Mouse (Mus musculus) CD8-positive naive resting alpha-beta T cell, adult 2 months (primary cell): Measurements from ENCODE around the gene Cpvl.

ENCODE experiments used
- DNase-seq, 2 experiments: peaks; one replicate each; pipeline ENCODE4 v3.0.0; 2022; ENCODE audit warnings: low read depth in 2 of 2, low spot score in 2 of 2

Cpvl gene

DNA sequence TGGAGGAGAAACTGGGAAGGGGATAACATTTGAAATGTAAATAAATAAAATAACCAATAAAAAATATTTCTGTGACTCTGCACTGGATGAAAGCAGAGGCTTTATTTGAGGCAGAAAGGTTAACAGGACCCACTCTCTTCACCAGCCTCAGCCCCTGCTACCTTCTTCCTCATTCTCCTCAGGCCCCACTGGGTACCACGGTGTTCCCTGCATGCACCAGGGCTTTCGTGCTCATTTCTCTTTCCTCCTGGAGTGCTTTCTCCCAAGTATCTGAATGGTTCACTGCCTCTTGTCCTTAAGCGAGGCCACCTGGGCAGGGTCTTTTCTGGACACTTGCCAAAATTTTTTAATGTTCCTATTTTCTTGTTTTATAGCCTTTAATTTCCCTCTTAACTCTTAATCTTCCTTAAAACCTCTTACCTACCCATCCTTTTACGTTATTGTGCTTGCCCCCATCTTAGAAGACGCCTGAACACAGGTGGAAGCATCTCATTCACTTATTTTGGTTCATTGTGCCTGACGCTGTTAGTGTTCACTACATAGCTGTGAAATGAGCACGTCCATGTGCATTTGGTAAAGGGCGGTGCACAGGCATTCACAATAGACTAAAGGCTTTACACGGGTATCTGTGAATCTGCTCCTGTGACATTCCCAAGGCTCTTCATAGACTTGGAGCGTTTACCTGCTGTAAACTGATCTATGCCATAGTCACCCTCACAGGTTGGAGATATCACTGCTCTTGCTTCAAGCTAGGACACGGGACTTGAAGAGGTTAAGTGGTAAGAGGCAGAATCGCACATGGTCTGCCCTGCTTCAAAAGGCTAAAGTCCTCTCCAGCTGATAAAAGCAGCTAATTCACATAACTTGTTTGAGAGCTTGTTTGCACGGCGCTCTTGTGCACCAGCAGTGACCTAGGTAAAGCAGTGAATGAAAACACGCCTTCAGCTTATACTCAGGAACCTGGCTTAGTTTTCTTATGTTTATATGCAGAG is 41.0 kb downstream of the Cpvl start:
- DNase-seq = no peak

DNA sequence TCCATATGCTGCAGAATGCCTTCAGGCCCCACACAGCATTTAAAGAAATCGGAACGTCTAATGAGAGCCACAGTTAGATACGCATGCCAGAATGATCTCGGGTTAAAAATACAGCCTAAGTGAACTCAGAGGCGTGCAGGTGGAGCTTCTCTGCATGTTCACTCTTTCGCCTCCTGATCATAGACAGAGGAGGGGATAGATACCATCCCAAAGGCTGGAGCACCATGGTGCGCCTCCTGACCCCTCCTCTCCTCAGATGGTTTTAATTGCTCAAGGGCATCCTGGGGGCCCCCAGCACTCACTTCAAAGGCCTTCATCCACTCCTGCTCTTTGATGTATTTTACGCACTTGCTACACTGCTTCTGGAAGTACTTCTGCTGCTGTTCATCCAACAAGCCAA is 46.9 kb downstream of the Cpvl start:
- no peak for DNase-seq

DNA sequence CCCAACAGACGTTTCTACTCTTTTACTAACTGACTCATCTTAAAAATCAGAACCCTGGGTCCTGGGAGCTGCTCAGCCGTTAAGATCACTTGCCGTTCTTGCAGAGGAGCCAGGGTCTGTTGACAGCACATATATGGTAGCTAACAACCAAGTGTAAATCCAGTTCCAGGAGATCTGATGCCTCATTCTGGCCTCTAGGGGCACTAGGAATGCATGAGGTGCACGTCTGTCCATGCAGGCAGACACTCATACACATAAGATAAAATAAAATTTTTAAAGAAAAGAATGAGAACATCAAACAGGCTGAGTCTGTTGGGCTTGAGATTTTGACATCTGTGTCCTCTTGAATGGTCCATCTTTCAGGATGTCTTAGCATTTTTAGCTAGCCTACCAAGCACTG is 48.6 kb downstream of the Cpvl start:
- DNase-seq = no peak

DNA sequence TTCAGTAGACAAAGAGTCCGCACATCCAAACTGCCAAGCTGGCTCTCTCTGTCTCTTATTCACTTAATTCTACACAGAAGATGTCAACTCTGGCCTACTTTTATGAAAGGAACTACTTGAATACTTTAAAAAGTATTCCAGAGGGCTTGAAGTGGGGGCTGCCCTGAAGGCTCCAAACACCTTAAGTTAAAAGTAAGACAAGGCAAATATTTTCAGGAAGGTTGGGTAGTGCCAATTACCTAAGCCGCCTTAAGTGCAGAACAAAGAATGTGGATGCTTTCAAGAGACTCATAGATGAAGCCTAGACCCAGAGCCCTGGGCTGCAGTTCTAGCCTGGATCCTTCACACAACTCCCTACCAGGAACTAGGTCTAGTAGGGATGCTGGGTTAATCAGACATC is 52.3 kb downstream of the Cpvl start:
- DNase-seq = no peak

DNA sequence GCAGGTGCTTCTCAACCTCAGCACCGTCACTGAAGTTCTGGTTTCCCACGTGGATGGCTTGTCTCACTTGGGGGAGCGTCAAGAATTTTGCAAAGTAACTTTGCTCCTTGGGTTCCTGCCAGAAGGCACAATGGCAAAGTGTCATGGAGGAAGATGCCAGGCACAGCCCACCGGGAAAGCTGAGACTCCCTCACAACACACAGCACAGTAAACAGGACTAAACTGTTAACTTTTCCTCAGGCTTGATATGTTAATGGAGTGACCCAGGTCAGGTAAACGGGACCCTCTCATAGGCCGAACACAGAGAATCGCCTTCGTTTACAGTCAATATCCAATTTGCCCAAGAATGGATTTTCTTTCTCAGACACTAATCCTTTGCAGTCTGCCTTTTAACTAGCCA is 53.3 kb downstream of the Cpvl start:
- DNase-seq = no peak

DNA sequence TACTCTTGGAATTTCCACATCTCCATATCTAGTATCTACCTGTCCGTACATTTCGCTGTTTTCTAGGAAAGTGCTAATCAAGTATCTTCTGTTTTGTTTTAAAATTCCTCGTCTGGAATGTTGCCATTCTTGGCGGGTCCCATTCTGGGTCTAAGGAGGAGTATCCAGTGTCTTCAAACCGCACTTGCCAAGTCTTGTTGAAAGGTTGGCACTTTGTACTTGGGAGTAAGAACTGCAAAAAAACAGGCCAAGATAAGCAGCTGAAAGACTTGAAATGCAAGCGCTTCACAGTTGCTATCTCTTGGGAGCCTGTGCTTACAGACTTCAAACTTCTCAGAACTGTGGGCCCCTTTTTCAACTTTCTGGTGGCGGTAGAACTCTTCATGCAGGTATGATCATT is 58.4 kb downstream of the Cpvl start:
- DNase-seq = no peak

DNA sequence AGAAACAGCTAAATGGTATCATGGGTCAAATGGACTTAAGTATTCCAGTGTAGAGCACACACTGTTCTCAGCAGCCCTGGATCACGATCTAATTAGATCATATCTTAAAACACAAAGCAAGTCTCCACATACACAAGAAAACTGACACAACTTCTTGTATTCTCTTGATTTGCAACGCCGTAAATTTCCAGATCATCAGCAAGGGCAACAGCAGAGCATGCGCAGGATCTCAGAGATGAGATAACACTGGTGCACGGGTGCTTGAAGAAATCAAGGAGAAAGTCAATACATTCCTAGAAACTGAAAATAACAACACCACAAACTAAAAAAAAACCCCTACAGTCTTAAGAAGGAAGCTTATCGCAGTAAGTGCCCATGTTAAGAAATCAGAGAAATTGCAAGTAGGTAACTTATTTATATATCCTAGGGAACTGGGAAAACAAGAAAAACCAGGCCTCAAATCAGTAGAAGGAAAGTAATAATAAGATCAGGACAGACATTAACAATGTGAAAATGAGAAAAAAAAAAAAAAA is 61.4 kb downstream of the Cpvl start:
- DNase-seq = no peak

DNA sequence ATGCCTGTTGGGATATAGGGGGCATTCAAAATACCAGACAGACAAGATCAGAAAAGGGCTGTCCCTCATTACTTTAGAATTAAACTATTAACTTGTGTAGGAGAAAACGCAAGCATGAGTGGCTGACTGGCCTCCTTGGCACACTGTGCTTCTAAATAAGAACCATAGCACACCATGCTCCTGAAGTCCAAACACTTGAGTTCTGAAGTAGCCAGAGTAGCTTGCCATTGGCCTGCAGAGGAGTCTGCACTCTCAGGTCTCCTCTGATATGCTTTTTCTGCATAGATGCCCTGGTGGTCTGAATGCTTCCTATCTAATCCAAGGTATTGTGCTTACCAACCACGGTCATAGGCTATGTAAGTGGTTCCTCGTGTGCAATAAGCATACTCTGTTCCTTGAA is 63.1 kb downstream of the Cpvl start:
- DNase-seq = no peak

DNA sequence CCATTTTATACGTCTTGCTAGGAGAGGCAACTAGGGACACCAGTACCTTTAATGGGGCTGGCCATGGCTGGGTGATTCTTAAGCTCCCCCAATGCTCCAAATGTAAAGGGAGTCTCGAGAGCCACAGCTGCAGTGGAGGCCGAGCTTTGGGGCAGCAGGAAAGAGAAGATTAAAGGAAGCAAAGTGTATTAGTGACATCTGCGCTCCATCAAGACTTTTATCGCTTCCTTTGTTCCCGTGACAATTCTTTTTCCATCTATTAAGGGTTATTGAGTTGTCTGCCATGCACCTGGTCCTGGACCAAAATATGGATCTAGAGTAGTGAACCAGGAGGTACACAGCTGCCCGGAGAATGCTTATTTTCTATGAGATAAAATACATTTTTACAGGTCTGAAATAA is 65.3 kb downstream of the Cpvl start:
- DNase-seq = no peak

DNA sequence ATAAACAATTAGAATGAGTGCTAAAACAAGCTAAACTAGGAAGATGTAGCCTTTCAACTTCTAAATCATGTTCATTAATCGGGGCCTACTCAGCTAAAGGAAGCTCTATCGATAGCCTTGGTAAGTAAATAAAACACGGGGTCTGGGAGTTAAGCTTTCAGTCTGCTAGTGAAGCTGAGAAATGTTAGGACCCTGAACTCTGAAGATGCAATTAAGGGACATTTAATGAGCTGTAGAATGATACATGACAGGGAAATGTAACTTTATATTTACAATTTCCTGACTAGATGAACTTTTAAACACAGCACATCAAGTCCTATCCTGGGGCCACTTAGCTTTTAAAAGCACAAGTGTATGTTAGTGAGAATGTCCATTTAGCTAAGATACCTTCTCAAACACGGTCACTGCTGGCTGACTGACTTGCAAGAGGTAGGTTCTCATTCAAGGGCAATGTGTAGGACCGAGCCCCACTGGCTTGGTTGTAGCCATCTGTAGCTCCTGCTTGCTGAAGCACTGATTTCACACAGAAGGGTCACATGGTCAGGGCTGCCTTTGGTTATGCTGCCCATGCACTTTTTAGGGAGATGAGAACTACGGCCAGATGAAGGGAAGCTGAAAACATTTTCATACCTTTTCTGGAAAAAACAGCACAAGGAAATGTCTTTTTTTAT is 66.2 kb downstream of the Cpvl start:
- no peak for DNase-seq

DNA sequence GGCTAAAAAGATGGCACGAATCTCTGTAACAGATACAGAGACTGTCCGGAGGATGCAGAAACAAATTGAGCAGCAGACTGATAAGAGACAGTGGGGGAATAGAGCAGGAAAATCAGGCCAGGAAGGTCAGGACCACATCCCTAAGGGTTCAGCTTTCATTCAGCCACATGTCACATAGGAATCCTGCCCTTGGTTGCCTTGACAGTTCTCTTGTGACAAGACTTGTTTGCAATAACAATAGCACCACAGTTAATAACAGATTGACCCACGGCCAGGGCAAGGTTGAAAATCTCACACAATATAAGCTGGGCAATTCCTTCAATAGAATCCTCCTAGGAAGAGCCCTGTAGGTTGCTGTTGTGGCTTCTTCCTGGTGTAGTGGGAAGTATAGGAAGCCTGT is 68.5 kb downstream of the Cpvl start:
- no peak for DNase-seq

DNA sequence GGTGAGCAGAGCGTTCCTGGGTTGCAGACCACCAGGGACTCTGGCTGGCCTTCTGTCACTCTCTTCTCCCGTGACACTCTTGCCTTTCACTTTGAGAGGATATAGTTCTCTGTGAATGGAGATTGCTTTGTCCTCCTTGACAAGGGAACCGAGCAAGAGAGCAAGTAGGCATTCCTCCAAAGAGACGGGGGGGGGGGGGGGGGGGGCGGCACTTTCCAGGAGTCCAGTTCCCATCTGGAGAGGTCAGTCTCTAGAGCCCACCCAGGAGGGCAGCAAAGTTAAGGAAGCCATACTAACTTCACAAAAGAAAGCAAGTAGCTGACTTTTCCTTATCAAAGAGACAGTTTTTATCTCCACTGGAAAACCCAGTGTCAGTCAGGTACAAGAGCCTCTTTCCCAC is 69.0 kb downstream of the Cpvl start:
- no peak for DNase-seq

DNA sequence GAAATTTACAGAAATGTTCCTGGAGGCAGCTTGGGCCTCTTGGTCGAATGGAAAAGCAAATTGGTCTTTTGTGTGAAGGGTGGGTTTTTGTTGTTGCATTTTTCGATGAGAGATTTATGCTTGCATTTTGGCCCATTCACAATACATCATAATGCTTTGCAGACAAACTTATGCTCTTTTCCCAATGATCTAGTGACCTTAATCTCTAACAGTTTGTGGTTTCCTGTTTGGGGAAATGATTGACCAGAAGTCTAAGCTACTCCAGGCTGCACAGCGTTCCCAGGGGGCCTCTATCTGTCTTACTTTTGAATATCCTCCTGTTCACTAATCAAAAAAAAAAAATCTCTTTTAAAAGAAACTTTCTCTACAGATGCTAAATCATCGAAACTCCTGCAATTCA is 71.6 kb downstream of the Cpvl start:
- DNase-seq = no peak

DNA sequence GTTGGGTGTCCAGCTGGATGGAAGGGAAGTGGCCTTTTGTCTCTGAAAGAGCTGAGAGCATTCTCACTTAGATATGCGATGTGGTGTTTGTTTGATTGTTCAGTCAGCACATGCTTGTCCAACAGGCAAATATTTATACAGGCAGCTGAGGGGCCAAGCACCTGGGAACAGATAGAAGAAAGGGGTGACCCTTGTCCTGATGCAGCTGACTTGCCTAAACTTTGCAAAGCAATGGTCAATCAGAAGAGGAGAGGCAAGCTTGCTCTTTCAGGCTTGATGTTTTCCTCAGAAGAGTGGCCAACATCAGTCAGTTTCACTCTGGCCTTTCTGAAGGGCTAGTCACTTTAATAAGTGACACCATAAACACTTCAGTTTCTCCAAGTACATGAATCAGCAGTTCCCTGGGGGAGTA is 72.4 kb downstream of the Cpvl start:
- DNase-seq = no peak

DNA sequence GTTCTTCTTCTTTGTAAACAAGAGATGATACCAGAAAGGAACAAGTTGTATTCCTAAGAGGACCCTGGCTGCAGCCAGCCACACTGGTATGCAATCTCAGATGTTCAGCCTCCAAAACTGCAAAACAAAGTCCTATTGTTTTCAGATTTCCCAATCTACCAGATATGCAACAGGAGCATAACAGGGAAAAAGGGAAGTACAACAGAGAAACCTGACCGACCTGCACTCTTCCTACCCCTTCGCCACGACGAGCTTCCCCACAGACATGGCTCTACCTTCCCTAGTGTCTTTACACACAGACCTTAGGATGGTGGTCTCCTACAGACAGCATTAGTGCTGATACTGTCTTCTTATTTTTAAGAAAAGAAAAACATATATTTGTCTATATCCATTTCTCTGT is 72.9 kb downstream of the Cpvl start:
- DNase-seq = no peak

DNA sequence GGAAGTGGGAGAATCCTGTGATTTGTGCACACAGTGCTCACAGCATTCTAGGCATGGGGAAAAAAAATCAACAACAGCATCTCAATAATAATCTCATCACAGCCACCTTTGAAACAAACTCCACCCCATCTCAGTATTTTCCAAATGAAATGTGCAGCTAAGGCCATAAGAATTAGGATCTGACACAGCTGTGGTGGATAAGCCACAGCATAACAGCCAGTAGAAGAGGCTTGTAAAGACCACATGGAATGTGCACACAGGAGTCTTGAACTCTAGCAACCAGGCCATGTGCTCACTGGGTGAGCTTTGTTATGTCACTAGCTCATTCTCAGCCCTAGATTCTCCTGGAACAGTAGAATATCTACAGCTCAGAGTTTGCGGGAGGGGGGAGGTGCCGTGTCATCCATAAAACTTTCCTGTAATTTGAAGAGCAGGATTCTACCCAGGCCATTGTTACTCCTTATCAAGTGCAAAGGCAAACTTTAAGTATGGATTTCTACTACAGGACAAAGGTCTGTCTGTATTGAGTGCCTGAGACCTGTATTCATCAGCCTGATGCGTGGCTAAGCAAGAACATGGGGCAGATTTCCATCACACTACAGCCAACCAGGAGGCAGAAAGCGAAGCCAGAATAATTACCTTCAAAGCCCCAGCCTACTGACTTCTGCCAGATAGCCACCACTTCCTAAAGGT is 73.6 kb downstream of the Cpvl start:
- no peak for DNase-seq

DNA sequence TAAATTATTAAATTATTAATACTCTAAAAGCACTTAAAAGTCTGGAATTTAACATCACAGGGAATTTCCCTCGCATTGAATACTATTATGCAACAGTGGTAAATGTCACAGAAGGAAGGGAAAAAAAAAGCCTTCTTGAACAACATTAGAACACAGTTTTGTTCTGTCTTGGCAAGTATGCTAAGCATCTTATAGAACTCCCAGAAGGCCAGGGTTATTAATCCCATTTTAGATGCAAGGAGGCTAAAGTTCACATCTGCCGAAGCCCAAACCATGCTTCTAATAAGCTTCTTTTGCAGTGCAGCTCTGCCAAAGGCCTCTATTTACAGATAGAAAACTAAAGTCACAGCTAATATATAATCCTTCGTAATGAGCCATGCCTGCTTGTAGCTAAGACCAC is 74.3 kb downstream of the Cpvl start:
- no peak for DNase-seq

DNA sequence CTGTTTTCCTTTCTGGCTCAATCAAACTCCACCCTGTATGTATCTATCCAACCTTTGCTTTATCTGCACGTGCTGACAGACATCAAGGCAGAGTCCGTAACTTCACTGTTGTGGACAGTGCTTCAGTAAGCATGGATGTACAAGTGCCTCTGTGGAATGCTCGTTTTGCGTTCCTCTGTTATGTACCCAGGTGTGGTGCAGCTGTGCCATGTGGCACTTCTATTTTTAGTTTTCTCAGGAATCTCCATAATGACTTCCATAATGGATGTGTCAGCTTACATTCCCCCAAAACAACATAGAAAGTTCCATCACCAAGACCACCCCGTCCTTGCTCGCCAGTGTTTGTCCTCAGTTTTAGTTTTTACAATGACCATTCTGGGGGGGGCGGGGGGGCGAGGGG is 76.7 kb downstream of the Cpvl start:
- no peak for DNase-seq

DNA sequence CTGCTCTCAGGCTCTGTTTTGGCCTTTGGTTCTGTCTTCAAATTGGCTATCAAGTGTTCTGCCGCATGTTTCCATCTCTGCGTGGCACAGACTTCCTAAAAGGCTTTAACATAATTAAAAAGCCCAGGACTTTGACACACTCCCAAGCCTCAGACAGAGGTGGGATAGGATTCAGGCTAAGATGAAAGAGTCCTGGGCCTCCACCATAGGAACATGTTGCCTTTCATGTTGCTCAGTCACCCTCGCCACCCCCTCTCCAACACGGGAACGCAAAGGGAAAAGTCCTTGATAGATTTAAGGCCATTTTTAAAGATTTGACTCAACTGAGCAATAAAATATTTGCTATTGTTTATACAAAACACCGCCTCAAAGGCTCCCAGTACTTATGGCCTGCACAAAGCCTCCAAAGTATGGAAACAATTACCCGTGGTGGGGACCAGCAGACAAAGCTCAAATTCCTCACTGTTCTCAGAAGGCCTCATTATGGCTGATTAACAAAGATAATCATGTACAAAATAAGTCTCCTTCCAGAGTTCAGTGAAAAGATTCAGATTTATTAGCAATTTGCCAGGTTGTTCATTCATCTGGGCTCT is 80.5 kb downstream of the Cpvl start:
- no peak for DNase-seq

DNA sequence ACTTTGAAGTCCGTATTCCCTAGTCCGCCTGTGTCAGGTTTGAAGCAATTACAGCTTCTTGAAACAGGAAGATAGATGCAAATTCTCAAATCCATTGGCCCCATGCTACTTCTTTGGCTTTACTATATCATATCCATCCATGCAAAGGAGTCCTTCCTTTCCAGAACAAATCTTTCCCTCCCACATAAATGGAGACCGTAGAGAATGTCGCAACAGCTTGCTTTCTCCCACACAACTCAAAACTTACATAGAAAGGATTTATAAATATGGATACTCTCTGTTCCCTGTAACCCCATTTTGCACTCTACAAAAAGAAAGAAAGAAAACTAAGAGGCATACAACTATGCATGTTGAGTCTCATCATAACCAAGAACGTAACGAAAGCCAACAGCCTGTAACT is 81.3 kb downstream of the Cpvl start:
- no peak for DNase-seq

DNA sequence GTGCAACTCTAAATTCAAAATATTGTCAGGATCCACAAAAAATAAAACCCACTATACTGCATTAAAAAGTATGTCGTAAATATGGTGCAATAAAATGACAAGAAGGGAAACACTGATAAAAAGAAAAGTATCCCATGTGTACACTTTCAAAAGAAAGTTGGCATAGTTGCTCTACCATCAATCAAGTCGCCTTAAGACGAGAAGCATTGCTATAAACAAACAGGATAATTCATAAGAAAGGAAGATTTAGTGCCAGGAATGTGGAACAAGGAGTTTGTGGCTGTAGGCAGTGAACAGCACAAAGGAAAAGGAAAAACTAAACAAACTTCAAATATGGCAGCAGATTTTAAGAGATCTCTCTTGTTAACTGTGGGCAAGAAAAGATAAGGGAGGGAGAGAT is 84.7 kb downstream of the Cpvl start:
- no peak for DNase-seq
